Mouse (Mus musculus) neural tube, embryonic 10.5 days (tissue): ENCODE measurements around the gene Tceal8.

ENCODE experiments used
- DNase-seq: peaks from one replicate; pipeline ENCODE4 v3.0.0-alpha.2; 2017; ENCODE audit warnings: low spot score; ENCODE audit errors: extremely low spot score

The Tceal8 gene

GRCm38 (mm10) chrX:136127744-136128064 is 44.4 kb downstream of the Tceal8 start:
- DNase-seq: peak; percentile 55

GRCm38 (mm10) chrX:136127038-136127743 is 45.0 kb downstream of the Tceal8 start:
- no peak for DNase-seq
